Mouse (Mus musculus) MEL (cell line): Measurements from ENCODE around the gene Mrps30.

Source experiments
- CTCF ChIP-seq, 3 experiments: IDR thresholded peaks in 2 of 3; conservative IDR thresholded peaks in 1 of 3; 2 replicates each; pipeline ENCODE4 v1.5.1; 2011 to 2012; ENCODE audit warnings: low read length in 3 of 3, low read depth in 2 of 3, mild to moderate bottlenecking in 2 of 3, improper control_type of control experiment in 1 of 3, inconsistent platforms in 1 of 3, mixed read lengths in 1 of 3, moderate library complexity in 1 of 3; ENCODE audit not compliant: control insufficient read depth in 1 of 3, insufficient read depth in 1 of 3, poor library complexity in 1 of 3, severe bottlenecking in 1 of 3
- HCFC1 ChIP-seq: IDR thresholded peaks from 2 replicates; pipeline ENCODE4 v1.6.1; 2012; ENCODE audit warnings: low read depth, mild to moderate bottlenecking, inconsistent platforms, low read length, improper control_type of control experiment, moderate library complexity
- JUND ChIP-seq: IDR thresholded peaks from 2 replicates; pipeline ENCODE4 v1.6.1; 2011; ENCODE audit warnings: low read depth, mild to moderate bottlenecking, improper control_type of control experiment, low read length
- NRF1 ChIP-seq: IDR thresholded peaks from 2 replicates; pipeline ENCODE4 v1.6.1; 2014; ENCODE audit warnings: low read depth, mild to moderate bottlenecking, inconsistent platforms, low read length, improper control_type of control experiment, moderate library complexity; ENCODE audit not compliant: poor library complexity, insufficient read depth, severe bottlenecking
- RAD21 ChIP-seq: IDR thresholded peaks from 2 replicates; pipeline ENCODE4 v1.6.1; 2011; ENCODE audit warnings: mild to moderate bottlenecking, low read depth, low read length, improper control_type of control experiment

GRCm38 (mm10) chr13:118418163-118418562 lies 31.1 kb upstream of the Mrps30 start:
- TF ChIP-seq JUND (no peak), NRF1 (no peak), HCFC1 (no peak), CTCF (IDR thresholded peaks at IDR 0.05 in 2 of 3, conservative IDR thresholded peaks at IDR 0.05 in 1 of 3; ENCODE audit: control insufficient read depth in 1 of 3, insufficient read depth in 1 of 3, low read depth in 2 of 3, low read length in 3 of 3, poor library complexity in 1 of 3, severe bottlenecking in 1 of 3) (no peak), RAD21 (no peak)
